Mouse (Mus musculus): ENCODE data around the gene Prr19. TPM values are rescaled to one million over a fixed set of nuclear protein-coding genes. Genes with fewer than 3 reads are reported as not detected.
"Not testable (repeated sequence)": the region's sequence is repeated elsewhere in the genome, so short reads cannot be mapped to it uniquely, and the experiment has no call there.

Prr19 gene
- 0.08 TPM in 1 of 2 replicates, not detected in the other for polyA plus RNA-seq (2012; rRNA removed)

GRCm38 (mm10) chr7:25301063-25301462, at the start of gene Prr19:
Gene Prr19, plus strand, starts transcription at chr7:25301411.
- no peak for DNase-seq
- TF ChIP-seq CTCF (IDR thresholded peaks at IDR 0.05; ENCODE audit: borderline replicate concordance, control insufficient read depth, extremely low read depth, insufficient read depth, low read length, poor library complexity), result no peak
- no peak for TF ChIP-seq POLR2A (IDR thresholded peaks at IDR 0.05; ENCODE audit: control insufficient read depth, extremely low read depth, insufficient read depth, low read length, poor library complexity)
- Histone ChIP-seq H3K27ac (ENCODE audit: control insufficient read depth, insufficient read depth, low read length) (no peak within 1 kb of the TSS), H3K27me3 (ENCODE audit: control insufficient read depth, insufficient read depth, low read length) (peaks cover 7% of the 10 kb centered on the region), H3K4me3 (ENCODE audit: control insufficient read depth, insufficient read depth, low read length) (no peak within 1 kb of the TSS), H3K4me1 (replicated peaks; ENCODE audit: control insufficient read depth, insufficient read depth, low read length) (peaks cover 19% of the 10 kb centered on the region), H3K36me3 (ENCODE audit: control insufficient read depth, insufficient read depth, low read length) (no peaks in the 10 kb centered on the region)
- WGBS, result 76% methylated on average over 19 of the region's 19 CpGs

- TF ChIP-seq CTCF (IDR thresholded peaks at IDR 0.05; ENCODE audit: borderline replicate concordance, control insufficient read depth, extremely low read depth, insufficient read depth, low read length, poor library complexity) (no peak), POLR2A (IDR thresholded peaks at IDR 0.05; ENCODE audit: control insufficient read depth, extremely low read depth, insufficient read depth, low read length, poor library complexity) (no peak)
- DNase-seq, result no peak
- peaks cover 35% of the 10 kb centered on the region for H3K4me1 ChIP-seq (replicated peaks; ENCODE audit: control insufficient read depth, insufficient read depth, low read length)
- H3K4me3 ChIP-seq (ENCODE audit: control insufficient read depth, insufficient read depth, low read length), result no peak overlapping the region
- no peak overlapping the region for H3K27ac ChIP-seq (ENCODE audit: control insufficient read depth, insufficient read depth, low read length)
- H3K27me3 ChIP-seq (ENCODE audit: control insufficient read depth, insufficient read depth, low read length), result no peaks in the 10 kb centered on the region
- H3K36me3 ChIP-seq (ENCODE audit: control insufficient read depth, insufficient read depth, low read length), result no peaks in the 10 kb centered on the region
- WGBS, result 68% methylated on average over 8 of the region's 8 CpGs
These were observed 49.4 kb upstream of the Prr19 start for GRCm38 (mm10) chr7:25251822-25252221.

- H3K27ac ChIP-seq (ENCODE audit: control insufficient read depth, insufficient read depth, low read length), result no peak overlapping the region
- no peak overlapping the region for H3K4me3 ChIP-seq (ENCODE audit: control insufficient read depth, insufficient read depth, low read length)
- no peaks in the 10 kb centered on the region for H3K36me3 ChIP-seq (ENCODE audit: control insufficient read depth, insufficient read depth, low read length)
- WGBS, result 92% methylated on average over 1 of the region's 1 CpGs
- TF ChIP-seq POLR2A (IDR thresholded peaks at IDR 0.05; ENCODE audit: control insufficient read depth, extremely low read depth, insufficient read depth, low read length, poor library complexity), result no peak
- no peak for TF ChIP-seq CTCF (IDR thresholded peaks at IDR 0.05; ENCODE audit: borderline replicate concordance, control insufficient read depth, extremely low read depth, insufficient read depth, low read length, poor library complexity)
- no peak for DNase-seq
- H3K4me1 ChIP-seq (replicated peaks; ENCODE audit: control insufficient read depth, insufficient read depth, low read length), result peaks cover 3% of the 10 kb centered on the region
- H3K27me3 ChIP-seq (ENCODE audit: control insufficient read depth, insufficient read depth, low read length), result no peaks in the 10 kb centered on the region
These were observed 39.3 kb upstream of the Prr19 start for GRCm38 (mm10) chr7:25261896-25262295.

- H3K4me1 ChIP-seq (replicated peaks; ENCODE audit: control insufficient read depth, insufficient read depth, low read length), result peaks cover 9% of the 10 kb centered on the region
- no peak overlapping the region for H3K27ac ChIP-seq (ENCODE audit: control insufficient read depth, insufficient read depth, low read length)
- no peaks in the 10 kb centered on the region for H3K36me3 ChIP-seq (ENCODE audit: control insufficient read depth, insufficient read depth, low read length)
- TF ChIP-seq POLR2A (IDR thresholded peaks at IDR 0.05; ENCODE audit: control insufficient read depth, extremely low read depth, insufficient read depth, low read length, poor library complexity) (no peak), CTCF (IDR thresholded peaks at IDR 0.05; ENCODE audit: borderline replicate concordance, control insufficient read depth, extremely low read depth, insufficient read depth, low read length, poor library complexity) (no peak)
- no peaks in the 10 kb centered on the region for H3K27me3 ChIP-seq (ENCODE audit: control insufficient read depth, insufficient read depth, low read length)
- WGBS, result 92% methylated on average over 17 of the region's 17 CpGs
- no peak for DNase-seq
- H3K4me3 ChIP-seq (ENCODE audit: control insufficient read depth, insufficient read depth, low read length), result no peak overlapping the region
These were observed 37.0 kb upstream of the Prr19 start for GRCm38 (mm10) chr7:25263968-25264870.

- peaks cover 24% of the 10 kb centered on the region for H3K4me1 ChIP-seq (replicated peaks; ENCODE audit: control insufficient read depth, insufficient read depth, low read length)
- H3K36me3 ChIP-seq (ENCODE audit: control insufficient read depth, insufficient read depth, low read length); DNase-seq; H3K27me3 ChIP-seq (ENCODE audit: control insufficient read depth, insufficient read depth, low read length); H3K4me3 ChIP-seq (ENCODE audit: control insufficient read depth, insufficient read depth, low read length); H3K27ac ChIP-seq (ENCODE audit: control insufficient read depth, insufficient read depth, low read length): not testable (repeated sequence)
- WGBS, result 97% methylated on average over 5 of the region's 5 CpGs
These were observed 35.5 kb upstream of the Prr19 start for GRCm38 (mm10) chr7:25265743-25266142.

GRCm38 (mm10) chr7:25266180-25266962, 34.8 kb upstream of the Prr19 start:
- Histone ChIP-seq H3K4me3 (ENCODE audit: control insufficient read depth, insufficient read depth, low read length) (no peak overlapping the region), H3K27ac (ENCODE audit: control insufficient read depth, insufficient read depth, low read length) (no peak overlapping the region), H3K4me1 (replicated peaks; ENCODE audit: control insufficient read depth, insufficient read depth, low read length) (peaks cover 26% of the 10 kb centered on the region), H3K27me3 (ENCODE audit: control insufficient read depth, insufficient read depth, low read length) (no peaks in the 10 kb centered on the region), H3K36me3 (ENCODE audit: control insufficient read depth, insufficient read depth, low read length) (no peaks in the 10 kb centered on the region)
- no peak for DNase-seq
- TF ChIP-seq POLR2A (IDR thresholded peaks at IDR 0.05; ENCODE audit: control insufficient read depth, extremely low read depth, insufficient read depth, low read length, poor library complexity) (no peak), CTCF (IDR thresholded peaks at IDR 0.05; ENCODE audit: borderline replicate concordance, control insufficient read depth, extremely low read depth, insufficient read depth, low read length, poor library complexity) (no peak)
- WGBS, result 95% methylated on average over 8 of the region's 8 CpGs
